Mouse (Mus musculus): ENCODE results near the gene Marcks. TPM values are rescaled to one million over a fixed set of nuclear protein-coding genes. Genes with fewer than 3 reads are reported as not detected.

The Marcks gene
- polyA plus RNA-seq, 1 experiment, result 22.7 TPM

DNA sequence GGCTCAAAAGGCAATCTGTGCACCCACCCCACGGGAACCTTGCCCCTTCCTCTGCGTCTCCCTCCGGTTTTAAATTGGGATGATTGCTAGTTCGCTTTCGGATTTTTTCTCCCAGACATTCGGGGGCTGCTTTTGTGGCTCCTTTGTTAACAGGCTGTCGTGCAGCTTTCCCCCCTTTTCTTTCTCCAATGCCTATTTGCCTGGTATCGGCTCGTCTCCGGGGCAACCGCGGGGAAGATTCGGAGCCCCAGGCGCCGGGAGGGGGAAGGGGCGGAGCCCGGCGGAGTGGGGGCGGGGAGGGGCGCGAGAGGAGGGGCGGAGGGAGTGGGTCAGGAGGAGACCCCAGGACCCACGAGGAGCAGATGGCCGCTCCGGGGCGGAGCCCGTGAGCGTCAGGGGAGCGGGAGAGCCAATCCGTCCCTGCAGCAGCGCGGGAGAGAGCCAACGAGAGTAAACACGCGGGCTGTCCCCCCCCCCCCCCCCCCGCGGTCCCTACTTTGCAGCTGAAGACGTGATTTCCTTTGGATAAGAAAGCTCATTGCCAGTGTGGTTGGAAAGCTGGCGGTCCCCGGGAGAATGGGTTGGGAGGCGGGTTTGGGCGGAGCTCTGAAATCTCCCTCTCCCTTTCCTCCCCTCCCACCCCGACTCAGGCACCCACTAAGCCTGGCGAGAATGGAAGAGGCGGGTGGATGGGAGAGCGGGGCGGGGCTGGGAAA, 2.2 kb upstream of the Marcks start:
- H3K27ac ChIP-seq (ENCODE audit: insufficient read depth, low read depth, low read length), result peak overlapping the region; percentile 56
- peak overlapping the region; percentile 64 for H3K4me3 ChIP-seq (ENCODE audit: low read depth, low read length)
- WGBS, result under 1% methylated on average over 44 of the region's 47 CpGs
- H3K4me1 ChIP-seq (ENCODE audit: control insufficient read depth, insufficient read depth, insufficient read length, low read length), result peaks cover 3% of the 10 kb centered on the region; the same call in 1 of the 2 replicates
- 0 out of 2 replicates have a peak, but pooled peaks cover 1% of the 10 kb centered on the region for H3K36me3 ChIP-seq (ENCODE audit: control insufficient read depth, insufficient read depth, low read length)
- no peaks in the 10 kb centered on the region for H3K27me3 ChIP-seq (ENCODE audit: control insufficient read depth, insufficient read depth, low read length)
- TF ChIP-seq POLR2A (IDR thresholded peaks at IDR 0.05; ENCODE audit: low read depth, low read length) (no peak; the same call in 1 of the 2 replicates), CTCF (IDR thresholded peaks at IDR 0.05; ENCODE audit: extremely low read depth, insufficient read length, insufficient replicate concordance, low read depth, low read length) (no peak)

GRCm38 (mm10) chr10:37140166-37140735, 1.5 kb upstream of the Marcks start:
- under 1% methylated on average over 24 of the region's 24 CpGs for WGBS
- Histone ChIP-seq H3K27me3 (ENCODE audit: control insufficient read depth, insufficient read depth, low read length) (no peaks in the 10 kb centered on the region), H3K36me3 (ENCODE audit: control insufficient read depth, insufficient read depth, low read length) (0 out of 2 replicates have a peak, but pooled peaks cover 2% of the 10 kb centered on the region), H3K27ac (ENCODE audit: insufficient read depth, low read depth, low read length) (peak overlapping the region; percentile 56), H3K4me1 (ENCODE audit: control insufficient read depth, insufficient read depth, insufficient read length, low read length) (peaks cover 3% of the 10 kb centered on the region; the same call in 1 of the 2 replicates), H3K4me3 (ENCODE audit: low read depth, low read length) (peak overlapping the region; percentile 64)
- TF ChIP-seq CTCF (IDR thresholded peaks at IDR 0.05; ENCODE audit: extremely low read depth, insufficient read length, insufficient replicate concordance, low read depth, low read length) (no peak), POLR2A (IDR thresholded peaks at IDR 0.05; ENCODE audit: low read depth, low read length) (no peak)

DNA sequence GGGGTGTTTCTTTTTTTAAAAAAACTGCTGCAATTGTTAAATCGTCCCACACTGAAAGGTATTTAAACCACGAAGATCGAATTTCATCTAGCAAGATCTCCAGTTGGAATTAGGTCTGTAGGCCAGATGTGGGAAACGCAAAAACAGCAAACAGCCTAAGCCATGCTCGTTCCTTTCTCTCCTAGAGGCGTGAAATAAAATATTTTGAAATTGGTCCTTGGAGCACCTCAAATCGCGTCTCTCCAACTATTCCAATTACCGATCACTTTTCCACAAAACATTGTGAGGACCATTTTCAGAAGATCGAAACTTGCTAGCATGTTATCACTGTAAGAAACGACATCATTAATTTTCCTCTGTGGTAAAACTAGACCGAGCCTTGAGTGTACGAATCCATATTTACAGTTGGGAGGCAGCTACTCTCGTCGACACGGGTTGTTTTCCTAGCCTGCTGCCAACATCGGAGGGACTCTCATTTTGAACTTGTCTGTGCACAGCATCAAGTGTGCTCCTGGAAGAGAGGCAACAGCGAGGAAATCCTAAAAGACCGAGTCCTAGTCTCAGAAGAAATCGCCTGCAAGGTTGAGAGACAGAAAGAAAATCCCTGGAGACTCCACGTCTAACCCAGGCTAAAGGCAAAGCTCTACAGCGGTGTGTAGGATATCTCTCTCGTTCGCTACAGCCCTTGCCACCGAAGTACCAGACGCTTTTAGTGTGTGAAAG, 884 bp upstream of the Marcks start:
- under 1% methylated on average over 26 of the region's 26 CpGs for WGBS
- Histone ChIP-seq H3K27ac (ENCODE audit: insufficient read depth, low read depth, low read length) (peak overlapping the region; percentile 56), H3K4me3 (ENCODE audit: low read depth, low read length) (peak overlapping the region; percentile 64), H3K27me3 (ENCODE audit: control insufficient read depth, insufficient read depth, low read length) (no peaks in the 10 kb centered on the region), H3K36me3 (ENCODE audit: control insufficient read depth, insufficient read depth, low read length) (0 out of 2 replicates have a peak, but pooled peaks cover 2% of the 10 kb centered on the region), H3K4me1 (ENCODE audit: control insufficient read depth, insufficient read depth, insufficient read length, low read length) (peaks cover 3% of the 10 kb centered on the region; the same call in 1 of the 2 replicates)
- TF ChIP-seq POLR2A (IDR thresholded peaks at IDR 0.05; ENCODE audit: low read depth, low read length), result no peak
- TF ChIP-seq CTCF (IDR thresholded peaks at IDR 0.05; ENCODE audit: extremely low read depth, insufficient read length, insufficient replicate concordance, low read depth, low read length), result no peak

DNA sequence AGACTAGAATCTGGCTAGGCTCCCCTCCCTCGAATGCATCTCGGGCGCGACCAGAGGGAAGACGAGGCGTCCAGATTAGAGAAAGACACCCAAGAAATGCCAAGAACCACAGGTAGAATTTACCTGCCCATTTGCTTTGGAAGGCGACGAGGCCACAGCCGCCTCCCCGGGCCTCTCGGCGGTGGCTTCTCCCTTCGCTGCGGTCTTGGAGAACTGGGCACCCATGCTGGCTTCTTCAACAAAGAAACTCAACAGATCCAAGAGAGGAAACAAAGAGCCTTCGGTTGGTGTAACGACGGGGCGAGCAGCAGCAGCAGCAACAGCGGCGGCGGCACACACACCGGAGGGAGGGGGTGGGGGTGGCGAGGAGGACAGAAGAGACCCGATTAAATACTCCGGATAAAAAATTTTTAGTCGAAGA, 399 bp downstream of the Marcks start:
- peak overlapping the region; percentile 83 for H3K27ac ChIP-seq (ENCODE audit: insufficient read depth, low read depth, low read length)
- 1% methylated on average over 26 of the region's 26 CpGs for WGBS
- peak overlapping the region; percentile 89 for H3K4me3 ChIP-seq (ENCODE audit: low read depth, low read length)
- peaks cover 3% of the 10 kb centered on the region; the same call in 1 of the 2 replicates for H3K4me1 ChIP-seq (ENCODE audit: control insufficient read depth, insufficient read depth, insufficient read length, low read length)
- no peaks in the 10 kb centered on the region for H3K27me3 ChIP-seq (ENCODE audit: control insufficient read depth, insufficient read depth, low read length)
- 0 out of 2 replicates have a peak, but pooled peaks cover 2% of the 10 kb centered on the region for H3K36me3 ChIP-seq (ENCODE audit: control insufficient read depth, insufficient read depth, low read length)
- TF ChIP-seq CTCF (IDR thresholded peaks at IDR 0.05; ENCODE audit: extremely low read depth, insufficient read length, insufficient replicate concordance, low read depth, low read length), result no peak
- TF ChIP-seq POLR2A (IDR thresholded peaks at IDR 0.05; ENCODE audit: low read depth, low read length), result no peak

DNA sequence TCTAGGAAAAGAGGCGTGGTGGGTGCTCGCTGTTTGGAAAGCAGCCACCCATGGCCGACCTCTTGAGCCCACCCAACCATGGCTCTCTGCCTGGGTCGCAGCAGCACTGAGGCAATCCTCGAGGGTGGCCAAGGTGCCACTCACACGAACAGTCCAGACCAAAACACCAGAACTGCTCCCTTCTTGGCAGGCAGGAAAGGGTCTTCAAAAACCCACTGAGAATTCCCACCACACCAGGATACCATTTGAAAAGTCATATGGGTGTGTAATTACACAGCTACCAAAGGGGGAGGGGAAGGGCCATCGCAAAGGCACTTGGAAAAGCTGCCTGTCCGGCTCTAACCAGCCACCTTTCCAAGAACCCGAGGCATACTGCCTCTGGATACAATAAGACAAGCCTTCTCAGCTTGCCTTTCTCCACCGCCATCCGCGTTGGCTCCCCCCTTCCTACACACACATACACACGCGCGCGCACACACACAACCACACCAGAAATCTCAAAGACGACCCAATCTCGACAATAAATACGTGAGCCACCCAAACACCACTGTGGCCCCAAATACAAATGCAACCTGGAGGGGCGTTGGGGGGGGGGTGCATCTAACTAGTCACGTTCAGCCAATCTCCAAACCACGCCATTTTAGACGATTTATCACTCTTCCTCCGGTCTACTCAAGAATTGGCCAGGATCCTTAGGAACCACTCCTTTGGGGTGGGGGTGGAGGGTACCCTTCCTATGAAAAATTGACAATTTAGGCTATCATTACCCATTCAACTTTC, 999 bp downstream of the Marcks start:
- H3K4me3 ChIP-seq (ENCODE audit: low read depth, low read length), result peak overlapping the region; percentile 89
- H3K27ac ChIP-seq (ENCODE audit: insufficient read depth, low read depth, low read length), result peak overlapping the region; percentile 83
- peaks cover 3% of the 10 kb centered on the region; the same call in 1 of the 2 replicates for H3K4me1 ChIP-seq (ENCODE audit: control insufficient read depth, insufficient read depth, insufficient read length, low read length)
- H3K36me3 ChIP-seq (ENCODE audit: control insufficient read depth, insufficient read depth, low read length), result peaks cover 2% of the 10 kb centered on the region; the same call in 1 of the 2 replicates
- under 1% methylated on average over 24 of the region's 24 CpGs for WGBS
- TF ChIP-seq CTCF (IDR thresholded peaks at IDR 0.05; ENCODE audit: extremely low read depth, insufficient read length, insufficient replicate concordance, low read depth, low read length), result no peak
- TF ChIP-seq POLR2A (IDR thresholded peaks at IDR 0.05; ENCODE audit: low read depth, low read length), result peak; percentile 13; the same call in 1 of the 2 replicates
- H3K27me3 ChIP-seq (ENCODE audit: control insufficient read depth, insufficient read depth, low read length), result no peaks in the 10 kb centered on the region

GRCm38 (mm10) chr10:37136981-37137518, 1.7 kb downstream of the Marcks start:
- WGBS, result under 1% methylated on average over 48 of the region's 49 CpGs
- Histone ChIP-seq H3K4me1 (ENCODE audit: control insufficient read depth, insufficient read depth, insufficient read length, low read length) (peaks cover 5% of the 10 kb centered on the region; the same call in 1 of the 2 replicates), H3K27me3 (ENCODE audit: control insufficient read depth, insufficient read depth, low read length) (no peaks in the 10 kb centered on the region), H3K36me3 (ENCODE audit: control insufficient read depth, insufficient read depth, low read length) (peaks cover 2% of the 10 kb centered on the region; the same call in 1 of the 2 replicates), H3K27ac (ENCODE audit: insufficient read depth, low read depth, low read length) (peak overlapping the region; percentile 89), H3K4me3 (ENCODE audit: low read depth, low read length) (peak overlapping the region; percentile 89)
- TF ChIP-seq CTCF (IDR thresholded peaks at IDR 0.05; ENCODE audit: extremely low read depth, insufficient read length, insufficient replicate concordance, low read depth, low read length) (peak; percentile 75), POLR2A (IDR thresholded peaks at IDR 0.05; ENCODE audit: low read depth, low read length) (no peak; the same call in 1 of the 2 replicates)
